Mouse (Mus musculus) right cerebral cortex, postnatal 4 days (tissue): ENCODE results near the gene Tnfrsf9.
A peak's percentile ranks its signal among the peaks of the same experiment; 100 is the strongest.

Source experiments
- DNase-seq: peaks from one replicate; pipeline ENCODE4 v3.0.0-alpha.2; 2022

The Tnfrsf9 gene

GRCm38 (mm10) chr4:150896896-150897624 lies 17.3 kb upstream of the Tnfrsf9 start:
- no peak for DNase-seq

- DNase-seq, result peak; percentile 62
These were observed 15.5 kb upstream of the Tnfrsf9 start for GRCm38 (mm10) chr4:150898716-150899365.

GRCm38 (mm10) chr4:150900486-150900885 lies 13.9 kb upstream of the Tnfrsf9 start:
- no peak for DNase-seq

GRCm38 (mm10) chr4:150901651-150902050 lies 12.7 kb upstream of the Tnfrsf9 start:
- peak; percentile 78 for DNase-seq

- DNase-seq, result no peak
These were observed 12.3 kb upstream of the Tnfrsf9 start for GRCm38 (mm10) chr4:150902062-150902461.

GRCm38 (mm10) chr4:150903091-150903742 lies 11.1 kb upstream of the Tnfrsf9 start:
- DNase-seq, result no peak

GRCm38 (mm10) chr4:150907099-150907498 lies 7.3 kb upstream of the Tnfrsf9 start:
- no peak for DNase-seq

- DNase-seq, result peak; percentile 30
These were observed 5.8 kb upstream of the Tnfrsf9 start for GRCm38 (mm10) chr4:150908512-150908911.

- DNase-seq, result peak; percentile 100
These were observed 4.8 kb upstream of the Tnfrsf9 start for GRCm38 (mm10) chr4:150909451-150910156.

GRCm38 (mm10) chr4:150910164-150910951 lies 4.0 kb upstream of the Tnfrsf9 start:
- no peak for DNase-seq

GRCm38 (mm10) chr4:150913743-150914142 lies 619 bp upstream of the Tnfrsf9 start:
- no peak for DNase-seq

GRCm38 (mm10) chr4:150915181-150915906 lies 982 bp downstream of the Tnfrsf9 start:
- DNase-seq, result no peak

- no peak for DNase-seq
These were observed 3.1 kb downstream of the Tnfrsf9 start for GRCm38 (mm10) chr4:150917336-150918027.

GRCm38 (mm10) chr4:150921206-150921605 lies 6.8 kb downstream of the Tnfrsf9 start:
- no peak for DNase-seq

- no peak for DNase-seq
These were observed 9.9 kb downstream of the Tnfrsf9 start for GRCm38 (mm10) chr4:150924308-150924707.

GRCm38 (mm10) chr4:150924936-150925335 lies 10.6 kb downstream of the Tnfrsf9 start:
- DNase-seq, result no peak

- DNase-seq, result no peak
These were observed 11.6 kb downstream of the Tnfrsf9 start for GRCm38 (mm10) chr4:150925923-150926322.

- DNase-seq, result no peak
These were observed 12.8 kb downstream of the Tnfrsf9 start for GRCm38 (mm10) chr4:150926924-150927705.

GRCm38 (mm10) chr4:150927789-150928188 lies 13.4 kb downstream of the Tnfrsf9 start:
- DNase-seq, result no peak

- DNase-seq, result no peak
These were observed 19.1 kb downstream of the Tnfrsf9 start for GRCm38 (mm10) chr4:150933503-150933902.
